ENCODE assay signal across 9 mouse cellular contexts in the genomic region with DNA sequence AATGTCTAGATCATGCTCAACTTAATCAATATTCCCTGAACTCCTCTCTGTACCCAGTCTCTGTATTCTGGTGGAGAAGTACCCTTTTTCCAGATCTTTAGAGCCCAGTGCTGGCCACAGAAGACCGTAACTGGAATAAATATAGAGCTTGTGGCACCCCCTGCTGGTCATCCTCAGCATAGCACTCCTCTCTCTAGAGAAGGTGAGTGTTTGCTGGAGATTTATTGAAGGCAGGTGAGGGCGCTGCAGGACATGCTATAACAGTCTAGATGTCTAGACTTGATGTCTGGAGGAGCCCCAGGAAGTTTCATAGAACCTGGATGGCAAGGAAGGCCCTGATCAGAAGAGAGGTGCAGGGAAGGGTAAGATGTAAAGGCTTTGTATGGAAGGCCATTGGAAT. TPM values are rescaled to one million over a fixed set of nuclear protein-coding genes. Genes with fewer than 3 reads are reported as not detected.
DNase-seq lines count a peak whose midpoint lies in the region; ATAC-seq lines count a peak whose summit lies in the region.
"Had no signal": no experiment of that assay in that cellular context is flagged by ENCODE, and none has a peak within 500 bp of the region (broad histone marks: within the 10 kb centered on the region; RNA-seq: fewer than 3 reads in every experiment).

No protein-coding gene starts in this region.

- DNase-seq in midbrain, embryonic 11.5 days (ENCODE audit: low spot score, missing footprints) = peak; percentile 98
- peak; percentile 91 for DNase-seq in cerebellum, adult 11-12 months
- DNase-seq in frontal cortex, postnatal 36 days (ENCODE audit: low spot score in 2 of 2) = peak; percentile 91 to 96
- DNase-seq in kidney, adult 9 months = peak; percentile 98
- peak; percentile 92 for DNase-seq in liver
- peak; percentile 66 for DNase-seq in ovary, postnatal 10 days (ENCODE audit: low spot score)
- peak; percentile 92 for DNase-seq in thymus, postnatal 0 days (ENCODE audit: low spot score)

- no peak overlapping the region for H3K4me2 ChIP-seq in midbrain, embryonic 11.5 days
- no peak overlapping the region for H3K4me2 ChIP-seq in midbrain, embryonic 15.5 days

- H3K9me3 ChIP-seq in midbrain, embryonic 11.5 days (ENCODE audit: control insufficient read depth, low read length) = no peaks in the 10 kb centered on the region
- no peaks in the 10 kb centered on the region for H3K9me3 ChIP-seq in midbrain, embryonic 15.5 days

- no peak for ATAC-seq in midbrain, embryonic 11.5 days (ENCODE audit: low FRiP score)
- ATAC-seq in midbrain, embryonic 15.5 days (replicated peaks) = no peak

- H3K27me3 ChIP-seq in midbrain, embryonic 11.5 days (ENCODE audit: control insufficient read depth, insufficient read depth, low read length) = no peaks in the 10 kb centered on the region
- no peaks in the 10 kb centered on the region for H3K27me3 ChIP-seq in midbrain, embryonic 15.5 days (replicated peaks)

- 5% methylated on average over 2 of the region's 2 CpGs for WGBS in midbrain, embryonic 11.5 days
- 8% methylated on average over 2 of the region's 2 CpGs for WGBS in midbrain, embryonic 15.5 days

- H3K4me3 ChIP-seq in midbrain, embryonic 11.5 days (ENCODE audit: low read depth, low read length) = no peak overlapping the region
- H3K4me3 ChIP-seq in midbrain, embryonic 15.5 days = no peak overlapping the region
- H3K4me3 ChIP-seq: erythroblast, embryonic 14.5 days had no signal

- no peak overlapping the region for H3K27ac ChIP-seq in midbrain, embryonic 11.5 days (ENCODE audit: low read depth, low read length)
- no peak overlapping the region for H3K27ac ChIP-seq in midbrain, embryonic 15.5 days

- peaks cover 5% of the 10 kb centered on the region; the same call in 1 of the 2 replicates for H3K4me1 ChIP-seq in midbrain, embryonic 11.5 days (ENCODE audit: control insufficient read depth, insufficient read depth, low read length)
- H3K4me1 ChIP-seq in midbrain, embryonic 15.5 days = peaks cover 14% of the 10 kb centered on the region

- H3K9ac ChIP-seq in midbrain, embryonic 11.5 days (ENCODE audit: low read length) = no peak overlapping the region
- H3K9ac ChIP-seq in midbrain, embryonic 15.5 days = no peak overlapping the region

- H3K36me3 ChIP-seq in midbrain, embryonic 11.5 days (ENCODE audit: control insufficient read depth, insufficient read depth, low read length) = no peaks in the 10 kb centered on the region
- H3K36me3 ChIP-seq in midbrain, embryonic 15.5 days (replicated peaks) = no peaks in the 10 kb centered on the region

RNA-seq across cellular contexts. Expression of gene Prrc2b, which starts 16.8 kb away (rescaled TPM):
- 52.6 and 64.1 TPM in 2 replicates for polyA plus RNA-seq in midbrain, embryonic 11.5 days (2014; fragmentation: Nextera tagmentation; extraction: Ambion mirVana)
- polyA plus RNA-seq in midbrain, embryonic 15.5 days (2015; fragmentation: Nextera tagmentation; extraction: Ambion mirVana) = 85.4 and 92.2 TPM in 2 replicates
- polyA plus RNA-seq in thymus, postnatal 0 days (2015; fragmentation: Nextera tagmentation; extraction: Ambion mirVana) = 22.5 and 33.6 TPM in 2 replicates

RNA-seq across cellular contexts. Expression of gene Plpp7, which starts 38.7 kb away (rescaled TPM):
- polyA plus RNA-seq in midbrain, embryonic 11.5 days (2014; fragmentation: Nextera tagmentation; extraction: Ambion mirVana) = 5.9 and 7.3 TPM in 2 replicates
- 25.7 and 26.7 TPM in 2 replicates for polyA plus RNA-seq in midbrain, embryonic 15.5 days (2015; fragmentation: Nextera tagmentation; extraction: Ambion mirVana)
- 0.91 and 1.0 TPM in 2 replicates for polyA plus RNA-seq in thymus, postnatal 0 days (2015; fragmentation: Nextera tagmentation; extraction: Ambion mirVana)

RNA-seq across cellular contexts. Expression of gene Fam78a, which starts 49.4 kb away (rescaled TPM):
- polyA plus RNA-seq in midbrain, embryonic 11.5 days (2014; fragmentation: Nextera tagmentation; extraction: Ambion mirVana) = 0.60 and 1.3 TPM in 2 replicates
- 0.65 and 0.80 TPM in 2 replicates for polyA plus RNA-seq in midbrain, embryonic 15.5 days (2015; fragmentation: Nextera tagmentation; extraction: Ambion mirVana)
- polyA plus RNA-seq in thymus, postnatal 0 days (2015; fragmentation: Nextera tagmentation; extraction: Ambion mirVana) = 57.5 and 68.6 TPM in 2 replicates

Comparison
In these comparisons a context has a peak if more than half of its experiments do, and no peak if none do; other contexts are left out.
1. RNA of gene Fam78a, which starts 49.4 kb away (polyA plus RNA-seq): 57.5 to 68.6 TPM in thymus, postnatal 0 days; 0.65 to 0.80 TPM in midbrain, embryonic 15.5 days and 0.60 to 1.3 TPM in midbrain, embryonic 11.5 days; every median in the first group is over 10 times any median in the second.
2. Peak in every context shown above with its lines, with median percentiles within 50 percentile points of each other: DNase-seq.